Mouse (Mus musculus): Measurements from ENCODE around the gene Morn4. TPM values are rescaled to one million over a fixed set of nuclear protein-coding genes. Genes with fewer than 3 reads are reported as not detected.

The Morn4 gene
- total RNA-seq, 2 experiments from 2014 or later: 4.5 to 5.3 TPM

- DNase-seq: no peak
- intact Hi-C loops (cut with DNase I): no loop called here
Measured at GRCm38 (mm10) chr19:42050251-42050650, 35.9 kb downstream of the Morn4 start.

GRCm38 (mm10) chr19:42045269-42046102 is 40.7 kb downstream of the Morn4 start, which contains the start of gene Hoga1:
Gene Hoga1 (plus strand): TSS chr19:42045610.
- DNase-seq: peak; percentile 78 to 85
- intact Hi-C loops (cut with DNase I): no loop called here

DNA sequence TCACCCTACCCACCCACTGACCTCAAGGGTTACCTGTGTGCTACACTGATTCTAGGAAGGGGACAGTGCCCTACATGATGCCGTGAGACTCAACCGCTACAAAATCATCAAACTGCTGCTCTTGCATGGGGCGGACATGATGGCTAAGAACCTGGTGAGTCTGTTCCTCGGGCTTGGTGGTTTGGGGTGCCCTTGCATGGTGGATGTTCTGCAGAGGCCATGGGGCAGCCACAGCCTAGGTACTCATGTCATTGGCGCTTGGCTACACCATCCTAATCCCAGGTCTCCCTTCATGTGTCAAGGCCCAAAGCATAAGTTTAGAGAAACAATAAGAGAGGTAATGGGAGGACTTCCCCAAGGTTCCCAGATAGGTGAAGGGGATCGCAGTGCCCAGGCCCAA is 42.2 kb downstream of the Morn4 start:
- intact Hi-C loops (cut with DNase I): no loop called here
- no peak for DNase-seq

GRCm38 (mm10) chr19:42038310-42038709 is 47.8 kb downstream of the Morn4 start:
- intact Hi-C loops (cut with DNase I): loop anchor here (5.0 kb wide), 3 partner anchors 49 to 129 kb away; partner anchors contain the start of genes Marveld1 and Morn4

DNA sequence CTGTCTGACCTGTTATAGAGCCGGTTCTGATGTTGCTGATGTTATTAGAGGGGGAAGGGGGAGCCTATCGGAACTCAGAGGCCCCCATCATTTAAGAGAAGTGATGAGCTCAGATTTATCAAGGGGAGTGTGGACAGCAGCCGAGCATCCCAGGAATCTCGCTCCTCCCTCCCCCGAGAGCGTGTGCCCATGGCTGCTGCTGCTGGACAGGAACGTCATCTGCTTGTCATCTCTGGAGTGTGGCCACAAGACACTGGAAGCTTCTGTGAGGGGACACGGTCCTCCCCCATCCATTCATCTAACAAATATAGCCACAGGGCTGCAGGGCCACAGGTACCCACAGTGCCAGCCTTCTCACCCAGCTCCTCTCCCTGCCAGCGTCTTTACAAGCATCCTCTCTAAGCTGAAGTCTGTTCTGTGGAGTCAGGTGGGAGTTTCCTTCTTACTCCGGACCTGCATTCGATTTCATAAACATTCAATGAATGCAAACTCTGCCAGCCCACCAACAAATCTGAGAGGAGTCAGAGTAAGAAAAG is 48.9 kb downstream of the Morn4 start:
- intact Hi-C loops (cut with DNase I): loop anchor here (5.0 kb wide), 3 partner anchors 50 to 130 kb away; partner anchors contain the start of genes Marveld1 and Morn4
- DNase-seq: no peak

More at GRCm38 (mm10) chr19:42038310-42038709, 47.8 kb downstream of the Morn4 start:
- DNase-seq: no peak

DNA sequence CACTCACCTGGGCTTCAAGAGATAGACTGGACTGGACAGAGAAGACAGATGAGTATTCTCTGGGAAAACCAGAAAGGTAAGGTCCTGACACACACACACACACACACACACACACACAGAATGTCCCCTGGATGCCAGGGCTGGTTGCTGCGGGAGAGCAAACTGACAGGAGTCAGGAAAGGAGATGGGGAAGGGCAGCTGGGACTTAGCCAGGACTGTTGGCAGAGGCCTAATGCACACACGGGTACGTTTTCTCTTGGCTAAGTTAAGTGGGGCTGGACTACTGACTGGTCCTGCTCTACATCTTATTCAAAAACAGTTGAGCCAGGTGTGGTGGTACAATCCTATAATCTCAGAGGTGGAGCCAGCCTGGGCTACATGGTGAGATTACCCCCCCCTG is 49.8 kb downstream of the Morn4 start:
- intact Hi-C loops (cut with DNase I): loop anchor here (5.0 kb wide), 3 partner anchors 51 to 131 kb away; partner anchors contain the start of genes Marveld1 and Morn4
- no peak for DNase-seq

DNA sequence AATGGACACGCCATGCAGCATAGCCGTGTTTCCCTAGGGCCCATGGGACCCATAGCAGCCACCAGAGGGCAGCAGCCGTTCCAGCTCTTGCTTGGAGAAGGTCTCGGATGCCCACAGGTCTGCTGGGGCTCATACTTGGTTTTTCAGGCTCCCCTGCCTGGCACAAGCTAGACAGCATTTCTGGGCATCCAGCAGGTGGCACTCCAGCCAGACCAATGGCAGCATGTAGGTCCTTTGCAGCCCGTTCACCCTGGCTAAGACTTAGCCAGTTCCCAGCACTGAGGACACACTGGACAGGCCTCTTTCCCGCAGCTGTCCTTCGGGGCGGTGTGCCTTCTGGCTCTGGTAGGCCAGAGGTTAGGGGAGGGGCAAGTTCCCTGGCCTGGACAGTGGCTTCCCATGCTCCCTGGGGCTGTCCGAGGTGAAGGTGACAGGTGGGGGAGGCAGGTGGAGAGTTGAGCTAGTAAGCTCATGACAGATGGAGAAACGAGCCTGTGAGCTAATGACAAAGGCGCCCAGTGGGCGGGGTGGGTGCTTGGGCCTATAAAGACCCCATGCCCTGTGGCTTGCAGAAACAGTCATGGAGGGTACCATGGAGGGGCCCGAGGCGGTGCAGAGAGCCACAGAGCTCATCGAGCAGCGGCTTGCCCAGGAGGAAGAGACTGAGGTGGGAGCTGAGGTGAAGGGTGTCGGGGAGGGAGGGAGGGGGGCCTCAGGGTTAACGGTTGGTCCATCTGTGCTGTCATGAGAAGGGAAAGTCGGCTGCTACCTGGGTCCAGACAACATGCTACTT is 50.5 kb downstream of the Morn4 start, which contains the start of gene Ankrd2:
Gene Ankrd2, plus strand, starts transcription at position 545 of the 793 bp plus-strand sequence.
- intact Hi-C loops (cut with DNase I): loop anchor here (2.0 to 5.0 kb wide), 4 partner anchors 33 to 132 kb away; partner anchors contain the start of genes Marveld1 and Morn4
- peak; percentile 82 to 89 for DNase-seq

- intact Hi-C loops (cut with DNase I): loop anchor here (2.0 to 5.0 kb wide), 4 partner anchors 34 to 132 kb away; partner anchors contain the start of genes Marveld1 and Morn4
- DNase-seq: no peak
Measured at GRCm38 (mm10) chr19:42034881-42035455, 51.2 kb downstream of the Morn4 start.

GRCm38 (mm10) chr19:42034146-42034775 is 51.9 kb downstream of the Morn4 start:
- DNase-seq: no peak
- intact Hi-C loops (cut with DNase I): loop anchor here (2.0 kb wide), 1 partner anchor 35 kb away; no protein-coding TSS in a partner anchor

DNA sequence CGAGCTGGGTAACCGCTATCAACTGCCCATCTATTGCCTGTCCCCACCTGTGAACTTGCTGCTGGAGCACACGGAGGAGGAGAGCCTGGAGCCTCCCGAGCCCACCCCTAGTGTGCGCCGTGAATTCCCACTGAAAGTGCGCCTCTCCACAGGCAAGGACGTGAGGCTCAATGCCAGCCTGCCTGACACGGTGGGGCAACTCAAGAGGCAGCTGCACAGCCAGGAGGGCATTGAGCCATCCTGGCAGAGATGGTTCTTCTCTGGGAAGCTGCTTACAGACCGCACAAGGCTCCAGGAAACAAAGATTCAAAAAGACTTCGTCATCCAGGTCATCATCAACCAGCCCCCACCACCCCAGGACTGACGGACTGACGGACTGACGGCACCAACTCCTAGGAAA is 52.5 kb downstream of the Morn4 start:
- intact Hi-C loops (cut with DNase I): loop anchor here (2.0 kb wide), 1 partner anchor 35 kb away; no protein-coding TSS in a partner anchor
- no peak for DNase-seq

GRCm38 (mm10) chr19:42031112-42031511 is 55.0 kb downstream of the Morn4 start:
- intact Hi-C loops (cut with DNase I): no loop called here
- DNase-seq: no peak

GRCm38 (mm10) chr19:42026158-42026557 is 60.0 kb downstream of the Morn4 start:
- intact Hi-C loops (cut with DNase I): loop anchor here (2.0 kb wide), 1 partner anchor 127 kb away; no protein-coding TSS in a partner anchor
- DNase-seq: peak; percentile 86 to 89

Other genes with a start within 250 kb of the Morn4 start
- gene Frat2, start 238.2 kb downstream of the Morn4 start, total RNA-seq (2021): 1 to 10 TPM; 5.9 to 6.6 TPM
- 10 to 100 TPM; 10.7 to 12.9 TPM for gene Rrp12, start 190.2 kb downstream of the Morn4 start, total RNA-seq (2021)
- 100 to 1,000 TPM; 115 to 131 TPM for gene Pgam1, start 174.4 kb downstream of the Morn4 start, total RNA-seq (2021)
- gene Exosc1, start 152.9 kb downstream of the Morn4 start, total RNA-seq (2021): 10 to 100 TPM; 11.3 to 13.4 TPM
- gene Zdhhc16, start 152.9 kb downstream of the Morn4 start, total RNA-seq (2021): 10 to 100 TPM; 19.9 to 20.9 TPM
- 10 to 100 TPM; 16.7 to 21.2 TPM for gene Mms19, start 105.2 kb downstream of the Morn4 start, total RNA-seq (2021)
- 10 to 100 TPM; 25.9 to 28.0 TPM for gene Ubtd1, start 104.6 kb downstream of the Morn4 start, total RNA-seq (2021)
- not detected for gene Ankrd2, start 50.4 kb downstream of the Morn4 start, total RNA-seq (2021)
- gene Hoga1, start 40.7 kb downstream of the Morn4 start, total RNA-seq (2021): 1 to 10 TPM; 1.4 to 2.3 TPM
- gene 4933411K16Rik, start 34.1 kb downstream of the Morn4 start, total RNA-seq (2021): under 1 TPM in 1 of 2 experiments, not detected in 1; 0.32 TPM
- gene Pi4k2a, start 4.1 kb upstream of the Morn4 start, total RNA-seq (2021): 10 to 100 TPM; 17.2 to 20.6 TPM
- 10 to 100 TPM; 10.8 to 11.7 TPM for gene Avpi1, start 42.7 kb upstream of the Morn4 start, total RNA-seq (2021)
- 10 to 100 TPM; 21.6 to 23.8 TPM for gene Marveld1, start 61.0 kb upstream of the Morn4 start, total RNA-seq (2021)
- 10 to 100 TPM; 24.6 to 26.5 TPM for gene Zfyve27, start 77.6 kb upstream of the Morn4 start, total RNA-seq (2021)
- gene Sfrp5, start 115.9 kb upstream of the Morn4 start, total RNA-seq (2021): 1 to 10 TPM; 1.2 to 3.3 TPM
- gene Golga7b, start 161.2 kb upstream of the Morn4 start, total RNA-seq (2021): under 1 TPM; 0.49 to 0.50 TPM

Measured in heart, postnatal 14 days (tissue).